Mouse (Mus musculus): ENCODE results near the gene Tspan8.

- no peak for TF ChIP-seq POLR2A (IDR thresholded peaks at IDR 0.05; ENCODE audit: low read depth, low read length)
- TF ChIP-seq CTCF (IDR thresholded peaks at IDR 0.05; ENCODE audit: borderline replicate concordance, insufficient read depth, low read length): no peak
Measured at GRCm38 (mm10) chr10:115829696-115830095, 13.1 kb downstream of the Tspan8 start.
